Mouse (Mus musculus) megakaryocyte-erythroid progenitor cell, adult 5-6 weeks (primary cell): ENCODE data around the gene Espn. TPM values are rescaled to one million over a fixed set of nuclear protein-coding genes. Genes with fewer than 3 reads are reported as not detected.
A peak's percentile ranks its signal among the peaks of the same experiment; 100 is the strongest.

Source experiments
- ATAC-seq: replicated peaks from 2 replicates; pipeline ENCODE4 v1.8.0; 2016; ENCODE audit warnings: mild to moderate bottlenecking, inconsistent platforms; ENCODE audit not compliant: severe bottlenecking, poor library complexity, low FRiP score, low TSS enrichment
- total RNA-seq, 2 experiments: library from RNA; stranded (forward) in 1 of 2; stranded (reverse) in 1 of 2; fragments of 200-1000, 215-1000 nt in 1 of 2; fragments of >200 nt in 1 of 2; fragmentation: Nextera tagmentation in 1 of 2; gene quantifications; 2 replicates each; pipeline ENCODE4 v1.2.3; 2014 to 2017

The Espn gene
- total RNA-seq, 2 experiments from 2014 or later = 2.9 to 3.1 TPM

GRCm38 (mm10) chr4:152110689-152111088 is 41.5 kb downstream of the Espn start:
- ATAC-seq = peak; percentile 83

- ATAC-seq = no peak
These were observed 42.7 kb downstream of the Espn start for GRCm38 (mm10) chr4:152109509-152109908.

- no peak for ATAC-seq
These were observed 43.5 kb downstream of the Espn start for GRCm38 (mm10) chr4:152108673-152109072.

GRCm38 (mm10) chr4:152107971-152108509 is 44.1 kb downstream of the Espn start:
- peak; percentile 21; the same call in 1 of the 2 replicates for ATAC-seq

DNA sequence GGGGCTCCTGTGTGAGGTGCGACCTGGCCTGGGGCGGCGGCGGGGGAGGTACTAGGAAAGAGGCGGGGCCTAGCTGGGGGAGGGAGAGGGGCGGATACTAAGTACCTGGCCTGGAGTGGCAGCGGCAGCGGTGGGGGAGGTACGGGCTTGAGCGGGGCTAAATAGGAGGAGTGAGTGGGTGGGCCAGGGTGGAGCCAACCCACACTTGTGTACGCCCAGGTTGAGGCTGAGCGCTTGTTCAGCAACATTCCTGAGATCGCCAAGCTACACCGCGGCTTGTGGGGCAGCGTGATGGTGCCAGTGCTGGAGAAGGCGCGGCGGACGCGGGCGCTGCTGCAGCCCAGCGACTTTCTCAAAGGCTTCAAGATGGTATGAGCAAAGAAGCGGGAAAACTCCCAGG is 44.7 kb downstream of the Espn start:
- ATAC-seq = no peak

DNA sequence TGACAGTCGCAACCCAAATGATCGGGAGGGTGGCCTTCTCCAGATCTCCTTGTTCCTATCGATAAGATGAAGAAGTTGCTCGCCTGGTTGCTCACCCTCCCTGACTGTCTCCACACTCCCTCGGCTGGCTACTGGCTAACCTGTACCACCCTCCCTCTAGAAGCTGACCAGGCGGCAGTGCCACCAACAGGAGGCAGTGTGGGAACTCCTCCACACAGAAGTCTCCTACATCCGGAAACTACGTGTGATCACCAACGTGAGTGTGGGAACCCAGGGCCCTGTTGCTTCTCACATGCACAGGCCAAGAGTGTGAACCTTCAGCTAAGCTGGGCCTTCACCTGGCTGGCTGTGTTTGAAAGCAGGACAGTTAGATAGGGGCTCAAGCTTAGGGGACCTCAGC is 45.4 kb downstream of the Espn start:
- no peak for ATAC-seq

GRCm38 (mm10) chr4:152103025-152103424 is 49.1 kb downstream of the Espn start:
- peak; percentile 81 for ATAC-seq

DNA sequence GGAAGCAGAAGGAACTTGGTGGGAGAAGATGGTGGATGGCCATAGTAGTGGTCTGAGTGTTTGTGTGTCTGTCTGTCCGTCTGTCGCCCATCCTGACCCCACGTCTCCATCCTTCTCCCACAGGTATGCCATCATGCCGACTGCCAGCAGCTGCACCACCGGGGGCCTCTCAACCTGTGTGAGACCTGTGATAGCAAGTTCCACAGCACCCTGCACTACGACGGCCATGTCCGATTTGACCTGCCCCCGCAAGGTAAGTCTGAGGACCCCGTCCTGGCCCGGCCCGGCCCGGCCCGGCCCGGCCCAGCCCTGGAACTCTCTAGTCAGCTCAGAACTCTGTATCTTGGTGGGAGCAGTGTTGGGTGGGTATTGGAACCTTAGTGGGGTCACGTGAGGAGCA is 50.2 kb downstream of the Espn start:
- no peak for ATAC-seq

DNA sequence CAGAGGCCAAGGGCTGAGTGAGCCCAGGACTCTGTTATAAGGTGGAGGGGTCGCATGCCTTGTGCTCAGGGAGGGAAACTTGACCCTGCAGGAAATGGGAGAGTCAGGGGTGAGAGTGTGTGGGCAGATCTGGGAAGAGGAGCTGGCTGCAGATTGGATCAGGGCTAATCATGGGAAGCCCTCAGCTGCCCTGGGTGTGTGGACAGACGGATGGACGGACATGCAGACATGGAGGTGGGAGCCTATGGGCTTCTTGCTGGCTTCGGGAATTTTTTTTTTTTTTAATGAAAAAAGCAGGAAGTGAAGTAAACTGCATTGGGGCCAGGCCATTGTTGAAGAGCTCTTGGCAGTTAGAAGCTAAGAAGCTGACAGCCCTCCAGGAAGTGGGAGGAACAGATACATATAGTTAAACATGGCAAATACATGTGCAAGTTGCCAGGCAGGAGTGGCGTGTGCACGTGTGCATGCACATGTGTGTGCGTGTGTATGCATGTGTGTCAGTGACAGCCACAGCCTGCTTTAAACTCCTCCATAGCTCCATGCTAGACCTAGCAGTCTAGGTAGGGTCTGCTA is 51.0 kb downstream of the Espn start:
- ATAC-seq = no peak

DNA sequence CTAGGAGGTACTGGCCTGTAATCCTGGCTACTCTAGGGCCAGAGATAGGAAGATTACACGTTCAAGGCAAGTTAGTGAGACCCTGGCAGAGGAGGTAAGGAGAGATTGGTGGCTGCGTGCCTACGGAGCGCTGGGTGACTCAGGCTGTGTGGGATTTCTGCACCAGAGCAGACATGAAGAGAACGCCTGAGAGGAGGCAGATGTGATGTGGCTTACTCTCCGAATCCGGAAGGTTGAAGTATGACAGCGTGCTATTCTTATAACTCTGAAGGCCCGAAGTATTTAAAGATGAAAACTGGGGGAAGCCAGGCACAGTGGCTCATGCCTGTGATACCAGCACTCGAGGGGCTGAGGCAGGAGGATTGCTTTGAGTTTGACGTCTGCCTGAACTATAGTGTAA is 51.6 kb downstream of the Espn start:
- no peak for ATAC-seq

DNA sequence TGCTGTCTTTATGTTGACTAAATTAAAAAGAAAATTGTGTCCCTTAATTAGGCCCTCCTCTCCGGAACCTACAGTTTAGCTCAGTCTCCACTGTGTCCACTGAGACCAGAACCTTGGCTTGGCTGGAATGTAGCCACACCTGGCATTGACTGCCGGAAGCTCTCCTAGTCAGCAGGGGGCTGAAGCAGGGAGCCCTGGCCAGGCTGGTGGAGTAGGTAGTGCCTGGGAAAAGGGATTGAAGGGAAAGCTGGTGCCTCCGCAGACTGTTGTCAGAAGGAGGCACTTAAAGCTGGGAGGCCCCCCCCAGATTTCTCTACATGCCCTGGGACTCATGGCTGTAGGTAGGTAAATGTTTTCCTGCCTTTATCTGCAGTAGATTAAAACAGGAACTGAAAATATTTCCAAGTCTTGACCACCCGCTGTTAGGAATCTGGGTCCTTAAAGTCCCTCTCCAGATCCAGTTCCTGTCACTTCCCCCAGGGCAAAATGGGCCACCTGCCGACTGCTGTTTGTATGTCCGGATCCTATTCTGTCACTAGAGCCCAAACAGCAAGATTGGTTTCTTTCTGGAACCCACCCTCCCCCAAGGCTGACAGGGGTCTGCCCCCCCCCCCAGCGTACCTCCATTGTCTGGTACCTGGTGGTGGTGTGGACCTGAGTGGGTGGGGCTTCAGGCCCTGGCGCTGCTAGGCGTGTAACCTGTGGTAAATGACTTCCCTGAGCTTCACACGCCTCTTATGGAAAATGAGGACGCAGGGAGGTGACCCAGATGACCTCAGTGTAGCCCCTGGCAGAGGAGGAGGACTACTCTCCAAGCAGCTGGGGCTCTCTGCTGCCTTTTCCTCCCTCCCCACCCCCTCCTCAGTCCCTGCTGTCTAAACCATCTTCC is 54.0 kb downstream of the Espn start:
- no peak for ATAC-seq

GRCm38 (mm10) chr4:152096927-152097326 is 55.2 kb downstream of the Espn start:
- no peak for ATAC-seq

- peak; percentile 65 for ATAC-seq
These were observed 55.9 kb downstream of the Espn start for GRCm38 (mm10) chr4:152095937-152096910.

- no peak for ATAC-seq
These were observed 57.9 kb downstream of the Espn start for GRCm38 (mm10) chr4:152094233-152094632.

DNA sequence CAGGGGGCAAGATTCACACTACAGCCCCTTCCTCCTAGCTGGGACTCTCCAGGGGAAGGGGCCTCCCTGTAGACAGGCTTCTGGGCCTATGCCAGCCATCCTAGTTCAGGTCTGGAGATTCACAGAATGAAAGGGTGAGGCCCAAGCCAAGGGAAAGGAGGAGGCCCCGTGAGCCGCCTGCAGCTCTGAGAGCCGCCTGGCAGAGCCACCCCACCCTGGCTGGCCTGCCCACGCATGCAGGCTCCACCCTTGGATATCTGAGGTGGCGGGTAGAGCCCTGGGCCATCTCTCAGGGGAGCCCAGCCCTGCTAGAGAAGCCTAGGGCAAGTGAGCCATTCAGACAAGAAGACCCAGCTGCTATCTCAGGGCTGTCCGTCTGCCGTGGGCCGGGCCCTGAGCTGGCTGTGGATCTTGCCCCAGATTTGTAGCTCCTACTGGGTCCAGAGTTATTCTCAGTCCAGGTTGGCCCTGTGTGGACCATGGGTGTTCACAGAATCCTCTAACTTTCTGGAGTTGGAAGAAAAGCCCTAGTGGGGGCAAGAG is 59.3 kb downstream of the Espn start:
- peak; percentile 86 for ATAC-seq

- no peak for ATAC-seq
These were observed 62.0 kb downstream of the Espn start for GRCm38 (mm10) chr4:152090191-152090590.

DNA sequence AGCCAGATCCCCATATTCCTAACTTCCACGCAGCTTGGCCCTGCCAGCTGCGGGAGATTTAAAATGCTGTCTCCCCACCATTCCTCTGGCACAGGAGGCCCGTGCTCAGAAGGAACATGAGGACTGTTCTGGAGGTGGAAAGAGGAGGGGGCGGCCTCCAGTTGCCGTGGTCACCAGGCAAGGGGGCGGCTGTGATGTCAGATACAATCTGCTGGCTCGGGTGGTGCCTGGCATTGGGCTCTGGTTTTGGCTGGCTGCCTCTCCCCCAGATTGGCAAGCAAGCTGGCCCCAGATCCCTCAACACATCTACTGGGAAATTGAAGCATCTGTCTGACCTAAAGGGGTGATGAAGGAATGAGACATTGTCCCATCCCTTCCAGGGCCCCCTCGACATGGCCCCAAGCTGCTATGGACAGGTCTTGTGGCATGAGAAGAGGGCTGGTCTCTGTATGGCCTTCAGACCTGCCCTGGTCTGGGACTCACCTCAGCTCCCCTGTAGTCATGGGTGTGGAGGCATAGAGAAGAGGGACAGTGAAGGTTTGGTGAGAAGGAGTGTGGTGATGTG is 63.5 kb downstream of the Espn start:
- no peak for ATAC-seq

DNA sequence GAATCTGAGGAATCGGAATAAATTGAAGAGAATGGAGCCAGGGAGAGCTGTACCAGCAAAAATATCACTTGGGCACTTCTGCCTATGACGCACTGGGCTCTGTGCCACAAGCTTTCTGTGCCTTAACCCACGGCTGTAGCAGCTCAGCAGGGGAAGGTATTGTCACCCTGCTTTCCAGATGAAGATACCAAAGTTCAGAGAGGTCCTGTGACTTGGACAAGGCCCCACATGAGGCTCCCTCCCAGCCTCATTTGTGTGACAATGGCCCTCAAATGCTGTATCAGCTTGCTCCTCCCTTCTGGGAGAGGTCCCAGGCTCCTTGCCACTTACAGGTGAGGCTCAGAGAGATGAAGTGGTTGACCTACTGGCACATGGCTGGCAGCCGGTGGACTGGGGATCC is 64.0 kb downstream of the Espn start:
- ATAC-seq = no peak
